Mouse (Mus musculus) heart, embryonic 15.5 days (tissue): ENCODE results near the gene Gm17535. TPM values are rescaled to one million over a fixed set of nuclear protein-coding genes. Genes with fewer than 3 reads are reported as not detected.
A peak's percentile ranks its signal among the peaks of the same experiment; 100 is the strongest.
"Not testable (repeated sequence)": the region's sequence is repeated elsewhere in the genome, so short reads cannot be mapped to it uniquely, and the experiment has no call there.

Experiments
- ATAC-seq: fragments of 200-750 bp; cut with Nextera tagmentation; replicated peaks from 2 replicates; pipeline ENCODE4 v1.8.0; 2017; ENCODE audit warnings: low read depth, moderate TSS enrichment; ENCODE audit not compliant: insufficient number of reproducible peaks, insufficient read depth, low FRiP score
- H3K27ac ChIP-seq: fragments of 300-500 bp; sonication (generic); 2 replicates; pipeline ENCODE4 v1.5.1; 2015; ENCODE audit warnings: mild to moderate bottlenecking, inconsistent platforms
- H3K27me3 ChIP-seq: fragments of 300-500 bp; sonication (generic); 2 replicates; pipeline ENCODE4 v1.6.1; 2015; ENCODE audit warnings: inconsistent platforms
- H3K36me3 ChIP-seq: fragments of 300-500 bp; sonication (generic); 2 replicates; pipeline ENCODE4 v1.6.1; 2015; ENCODE audit warnings: mild to moderate bottlenecking, inconsistent platforms
- H3K4me1 ChIP-seq: fragments of 300-500 bp; sonication (generic); replicated peaks from 2 replicates; pipeline ENCODE4 v1.6.1; 2015; ENCODE audit warnings: inconsistent platforms
- H3K4me2 ChIP-seq: fragments of 300-500 bp; sonication (generic); 2 replicates; pipeline ENCODE4 v1.6.1; 2015; ENCODE audit warnings: inconsistent platforms, mild to moderate bottlenecking, moderate library complexity
- H3K4me3 ChIP-seq: fragments of 300-500 bp; sonication (generic); 2 replicates; pipeline ENCODE4 v1.5.1; 2015; ENCODE audit warnings: mild to moderate bottlenecking, inconsistent platforms
- H3K9ac ChIP-seq: fragments of 300-500 bp; sonication (generic); 2 replicates; pipeline ENCODE4 v1.6.1; 2015; ENCODE audit warnings: mild to moderate bottlenecking, inconsistent platforms
- H3K9me3 ChIP-seq: fragments of 300-500 bp; sonication (generic); replicated peaks from 2 replicates; pipeline ENCODE4 v1.6.1; 2016; ENCODE audit warnings: inconsistent platforms
- WGBS: fragments of 180-500 bp; shearing (Covaris S2); methylation state at CpG from one replicate; pipeline ENCODE4 v1.1.7; 2015; ENCODE audit warnings: mixed read lengths; 5-methylcytosine and 5-hydroxymethylcytosine counted together
- polyA plus RNA-seq: library from polyadenylated mRNA; unstranded; fragments of >200 nt; fragmentation: Nextera tagmentation; extraction: Ambion mirVana; gene quantifications from 2 replicates; pipeline ENCODE4 v1.2.1, GENCODE M21; 2015

The Gm17535 gene
- polyA plus RNA-seq, 1 experiment from 2014 or later = not detected

DNA sequence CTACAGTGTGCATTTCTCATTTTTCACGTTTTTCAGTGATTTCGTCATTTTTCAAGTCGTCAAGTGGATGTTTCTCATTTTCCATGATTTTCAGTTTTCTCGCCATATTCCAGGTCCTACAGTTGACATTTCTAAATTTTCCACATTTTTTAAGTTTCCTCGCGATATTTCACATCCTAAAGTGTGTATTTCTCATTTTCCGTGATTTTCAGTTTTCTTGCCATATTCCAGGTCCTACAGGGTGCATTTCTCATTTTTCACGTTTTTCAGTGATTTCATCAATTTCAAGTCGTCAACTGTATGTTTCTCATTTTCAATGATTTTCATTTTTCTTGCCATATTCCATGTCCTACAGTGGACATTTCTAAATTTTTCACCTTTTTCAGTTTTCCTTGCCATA lies 19.0 kb upstream of the Gm17535 start, which contains the start of gene Gm10720:
TSS of gene Gm10720 (plus strand) at position 301 of the 400 bp plus-strand sequence.
- 58% methylated on average over 5 of the region's 9 CpGs for WGBS
- H3K9me3 ChIP-seq, H3K27me3 ChIP-seq, H3K36me3 ChIP-seq, H3K9ac ChIP-seq, H3K4me2 ChIP-seq, H3K4me3 ChIP-seq, H3K4me1 ChIP-seq, H3K27ac ChIP-seq, ATAC-seq: not testable (repeated sequence)

DNA sequence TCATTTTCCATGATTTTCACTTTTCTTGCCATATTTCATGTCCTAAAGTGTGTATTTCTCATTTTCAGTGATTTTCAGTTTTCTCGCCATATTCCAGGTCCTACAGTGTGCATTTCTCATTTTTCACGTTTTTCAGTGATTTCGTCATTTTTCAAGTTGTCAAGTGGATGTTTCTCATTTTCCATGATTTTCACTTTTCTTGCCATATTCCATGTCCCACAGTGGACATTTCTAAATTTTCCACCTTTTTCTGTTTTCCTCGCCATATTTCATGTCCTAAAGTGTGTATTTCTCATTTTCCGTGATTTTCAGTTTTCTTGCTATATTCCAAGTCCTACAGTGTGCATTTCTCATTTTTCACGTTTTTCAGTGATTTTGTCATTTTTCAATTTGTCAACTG lies 18.5 kb upstream of the Gm17535 start:
- H3K27me3 ChIP-seq, ATAC-seq, H3K4me1 ChIP-seq, H3K9me3 ChIP-seq, H3K4me2 ChIP-seq, H3K36me3 ChIP-seq, H3K27ac ChIP-seq, H3K9ac ChIP-seq, H3K4me3 ChIP-seq: not testable (repeated sequence)
- WGBS = 71% methylated on average over 6 of the region's 6 CpGs

DNA sequence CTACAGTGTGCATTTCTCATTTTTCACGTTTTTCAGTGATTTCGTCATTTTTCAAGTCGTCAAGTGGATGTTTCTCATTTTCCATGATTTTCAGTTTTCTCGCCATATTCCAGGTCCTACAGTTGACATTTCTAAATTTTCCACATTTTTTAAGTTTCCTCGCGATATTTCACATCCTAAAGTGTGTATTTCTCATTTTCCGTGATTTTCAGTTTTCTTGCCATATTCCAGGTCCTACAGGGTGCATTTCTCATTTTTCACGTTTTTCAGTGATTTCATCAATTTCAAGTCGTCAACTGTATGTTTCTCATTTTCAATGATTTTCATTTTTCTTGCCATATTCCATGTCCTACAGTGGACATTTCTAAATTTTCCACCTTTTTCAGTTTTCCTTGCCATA lies 17.3 kb upstream of the Gm17535 start, which contains the start of gene Gm10719:
TSS of gene Gm10719 (plus strand) at position 301 of the 400 bp plus-strand sequence.
- not testable (repeated sequence) for H3K36me3 ChIP-seq, H3K9me3 ChIP-seq, H3K27ac ChIP-seq, H3K4me1 ChIP-seq, H3K27me3 ChIP-seq, H3K4me2 ChIP-seq, H3K4me3 ChIP-seq, H3K9ac ChIP-seq, ATAC-seq
- WGBS = 47% methylated on average over 2 of the region's 9 CpGs

DNA sequence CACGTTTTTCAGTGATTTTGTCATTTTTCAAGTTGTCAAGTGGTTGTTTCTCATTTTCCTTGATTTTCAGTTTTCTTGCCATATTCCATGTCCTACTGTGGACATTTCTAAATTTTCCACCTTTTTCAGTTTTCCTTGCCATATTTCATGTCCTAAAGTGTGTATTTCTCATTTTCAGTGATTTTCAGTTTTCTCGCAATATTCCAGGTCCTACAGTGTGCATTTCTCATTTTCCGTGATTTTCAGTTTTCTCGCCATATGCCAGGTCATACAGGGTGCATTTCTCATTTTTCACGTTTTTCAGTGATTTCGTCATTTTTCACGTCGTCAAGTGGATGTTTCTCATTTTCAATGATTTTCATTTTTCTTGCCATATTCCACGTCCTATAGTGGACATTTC lies 15.5 kb upstream of the Gm17535 start:
- H3K4me2 ChIP-seq, H3K9me3 ChIP-seq, H3K27me3 ChIP-seq, H3K36me3 ChIP-seq, H3K4me1 ChIP-seq, ATAC-seq, H3K27ac ChIP-seq, H3K4me3 ChIP-seq, H3K9ac ChIP-seq: not testable (repeated sequence)
- WGBS = 57% methylated on average over 9 of the region's 9 CpGs

DNA sequence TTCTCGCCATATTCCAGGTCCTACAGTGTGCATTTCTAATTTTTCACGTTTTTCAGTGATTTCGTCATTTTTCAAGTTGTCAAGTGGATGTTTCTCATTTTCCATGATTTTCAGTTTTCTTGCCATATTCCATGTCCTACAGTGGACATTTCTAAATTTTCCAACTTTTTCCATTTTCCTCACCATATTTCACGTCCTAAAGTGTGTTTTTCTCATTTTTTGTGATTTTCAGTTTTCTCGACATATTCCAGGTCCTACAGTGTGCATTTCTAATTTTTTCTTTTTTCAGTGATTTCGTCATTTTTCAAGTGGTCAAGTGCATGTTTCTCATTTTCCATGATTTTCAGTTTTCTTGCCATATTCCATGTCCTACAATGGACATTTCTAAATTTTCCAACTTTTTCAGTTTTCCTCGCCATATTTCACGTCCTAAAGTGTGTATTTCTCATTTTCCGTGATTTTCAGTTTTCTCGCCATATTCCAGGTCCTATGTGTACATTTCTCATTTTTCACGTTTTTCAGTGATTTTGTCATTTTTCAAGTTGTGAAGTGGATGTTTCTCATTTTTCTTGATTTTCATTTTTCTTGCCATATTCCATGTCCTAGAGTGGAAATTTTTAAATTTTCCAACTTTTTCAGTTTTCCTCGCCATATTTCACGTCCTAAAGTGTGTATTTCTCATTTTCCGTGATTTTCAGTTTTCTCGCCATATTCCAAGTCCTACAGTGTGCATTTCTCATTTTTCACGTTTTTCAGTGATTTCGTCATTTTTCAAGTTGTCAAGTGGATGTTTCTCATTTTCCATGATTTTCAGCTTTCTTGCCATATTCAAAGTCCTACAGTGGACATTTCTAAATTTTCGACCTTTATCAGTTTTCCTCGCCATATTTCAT lies 14.3 kb upstream of the Gm17535 start:
- not testable (repeated sequence) for H3K27me3 ChIP-seq, H3K9ac ChIP-seq, H3K4me2 ChIP-seq, H3K4me3 ChIP-seq, H3K36me3 ChIP-seq, H3K4me1 ChIP-seq, H3K9me3 ChIP-seq, H3K27ac ChIP-seq
- WGBS = 69% methylated on average over 17 of the region's 19 CpGs
- ATAC-seq = peak; percentile 54

DNA sequence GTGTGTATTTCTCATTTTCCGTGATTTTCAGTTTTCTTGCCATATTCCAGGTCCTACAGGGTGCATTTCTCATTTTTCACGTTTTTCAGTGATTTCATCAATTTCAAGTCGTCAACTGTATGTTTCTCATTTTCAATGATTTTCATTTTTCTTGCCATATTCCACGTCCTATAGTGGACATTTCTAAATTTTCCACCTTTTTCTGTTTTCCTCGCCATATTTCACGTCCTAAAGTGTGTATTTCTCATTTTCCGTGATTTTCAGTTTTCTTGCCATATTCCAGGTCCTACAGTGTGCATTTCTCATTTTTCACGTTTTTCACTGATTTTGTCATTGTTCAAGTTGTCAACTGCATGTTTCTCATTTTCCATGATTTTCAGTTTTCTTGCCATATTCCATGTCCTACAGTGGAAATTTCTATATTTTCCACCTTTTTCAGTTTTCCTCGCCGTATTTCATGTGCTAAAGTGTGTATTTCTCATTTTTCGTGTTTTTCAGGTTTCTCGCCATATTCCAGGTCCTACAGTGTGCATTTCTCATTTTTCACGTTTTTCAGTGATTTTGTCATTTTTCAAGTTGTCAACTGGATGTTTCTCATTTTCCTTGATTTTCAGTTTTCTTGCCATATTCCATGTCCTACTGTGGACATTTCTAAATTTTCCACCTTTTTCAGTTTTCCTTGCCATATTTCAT lies 11.9 kb upstream of the Gm17535 start:
- H3K4me1 ChIP-seq, H3K27me3 ChIP-seq, H3K4me3 ChIP-seq, H3K9ac ChIP-seq, ATAC-seq, H3K36me3 ChIP-seq, H3K27ac ChIP-seq, H3K4me2 ChIP-seq, H3K9me3 ChIP-seq: not testable (repeated sequence)
- WGBS = 72% methylated on average over 12 of the region's 13 CpGs

DNA sequence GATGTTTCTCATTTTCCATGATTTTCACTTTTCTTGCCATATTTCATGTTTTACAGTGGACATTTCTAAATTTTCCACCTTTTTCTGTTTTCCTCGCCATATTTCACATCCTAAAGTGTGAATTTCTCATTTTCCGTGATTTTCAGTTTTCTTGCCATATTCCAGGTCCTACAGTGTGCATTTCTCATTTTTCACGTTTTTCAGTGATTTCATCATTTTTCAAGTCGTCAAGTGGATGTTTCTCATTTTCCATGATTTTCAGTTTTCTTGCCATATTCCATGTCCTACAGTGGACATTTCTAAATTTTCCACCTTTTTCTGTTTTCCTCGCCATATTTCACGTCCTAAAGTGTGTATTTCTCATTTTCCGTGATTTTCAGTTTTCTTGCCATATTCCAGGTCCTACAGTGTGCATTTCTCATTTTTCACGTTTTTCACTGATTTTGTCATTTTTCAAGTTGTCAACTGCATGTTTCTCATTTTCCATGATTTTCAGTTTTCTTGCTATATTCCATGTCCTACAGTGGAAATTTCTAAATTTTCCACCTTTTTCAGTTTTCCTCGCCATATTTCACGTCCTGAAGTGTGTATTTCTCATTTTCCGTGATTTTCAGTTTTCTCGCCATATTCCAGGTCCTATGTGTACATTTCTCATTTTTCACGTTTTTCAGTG lies 11.0 kb upstream of the Gm17535 start, which contains the start of gene Gm10718:
TSS of gene Gm10718 (plus strand) at position 236 of the 673 bp plus-strand sequence.
- H3K4me1 ChIP-seq, H3K27ac ChIP-seq, ATAC-seq, H3K27me3 ChIP-seq, H3K4me3 ChIP-seq, H3K9me3 ChIP-seq, H3K36me3 ChIP-seq, H3K4me2 ChIP-seq, H3K9ac ChIP-seq: not testable (repeated sequence)
- WGBS = 69% methylated on average over 12 of the region's 13 CpGs

DNA sequence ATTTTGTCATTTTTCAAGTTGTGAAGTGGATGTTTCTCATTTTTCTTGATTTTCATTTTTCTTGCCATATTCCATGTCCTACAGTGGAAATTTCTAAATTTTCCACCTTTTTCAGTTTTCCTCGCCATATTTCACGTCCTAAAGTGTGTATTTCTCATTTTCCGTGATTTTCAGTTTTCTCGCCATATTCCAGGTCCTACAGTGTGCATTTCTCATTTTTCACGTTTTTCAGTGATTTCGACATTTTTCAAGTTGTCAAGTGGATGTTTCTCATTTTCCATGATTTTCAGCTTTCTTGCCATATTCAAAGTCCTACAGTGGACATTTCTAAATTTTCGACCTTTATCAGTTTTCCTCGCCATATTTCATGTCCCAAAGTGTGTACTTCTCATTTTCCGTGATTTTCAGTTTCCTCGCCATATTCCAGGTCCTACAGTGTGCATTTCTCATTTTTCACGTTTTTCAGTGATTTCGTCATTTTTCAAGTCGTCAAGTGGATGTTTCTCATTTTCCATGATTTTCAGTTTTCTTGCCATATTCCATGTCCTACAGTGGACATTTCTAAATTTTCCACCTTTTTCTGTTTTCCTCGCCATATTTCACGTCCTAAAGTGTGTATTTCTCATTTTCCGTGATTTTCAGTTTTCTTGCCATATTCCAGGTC lies 10.3 kb upstream of the Gm17535 start:
- H3K4me1 ChIP-seq, H3K4me2 ChIP-seq, H3K36me3 ChIP-seq, H3K27me3 ChIP-seq, ATAC-seq, H3K4me3 ChIP-seq, H3K27ac ChIP-seq, H3K9me3 ChIP-seq, H3K9ac ChIP-seq: not testable (repeated sequence)
- WGBS = 72% methylated on average over 16 of the region's 16 CpGs

DNA sequence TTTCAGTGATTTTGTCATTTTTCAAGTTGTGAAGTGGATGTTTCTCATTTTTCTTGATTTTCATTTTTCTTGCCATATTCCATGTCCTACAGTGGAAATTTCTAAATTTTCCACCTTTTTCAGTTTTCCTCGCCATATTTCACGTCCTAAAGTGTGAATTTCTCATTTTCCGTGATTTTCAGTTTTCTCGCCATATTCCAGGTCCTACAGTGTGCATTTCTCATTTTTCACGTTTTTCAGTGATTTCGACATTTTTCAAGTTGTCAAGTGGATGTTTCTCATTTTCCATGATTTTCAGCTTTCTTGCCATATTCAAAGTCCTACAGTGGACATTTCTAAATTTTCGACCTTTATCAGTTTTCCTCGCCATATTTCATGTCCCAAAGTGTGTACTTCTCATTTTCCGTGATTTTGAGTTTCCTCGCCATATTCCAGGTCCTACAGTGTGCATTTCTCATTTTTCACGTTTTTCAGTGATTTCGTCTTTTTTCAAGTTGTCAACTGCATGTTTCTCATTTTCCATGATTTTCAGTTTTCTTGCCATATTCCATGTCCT lies 9.4 kb upstream of the Gm17535 start, which contains the start of gene Gm10717:
TSS of gene Gm10717 (plus strand) at position 506 of the 556 bp plus-strand sequence.
- 67% methylated on average over 12 of the region's 12 CpGs for WGBS
- H3K36me3 ChIP-seq, H3K9ac ChIP-seq, ATAC-seq, H3K27ac ChIP-seq, H3K4me1 ChIP-seq, H3K4me3 ChIP-seq, H3K9me3 ChIP-seq, H3K4me2 ChIP-seq, H3K27me3 ChIP-seq: not testable (repeated sequence)

DNA sequence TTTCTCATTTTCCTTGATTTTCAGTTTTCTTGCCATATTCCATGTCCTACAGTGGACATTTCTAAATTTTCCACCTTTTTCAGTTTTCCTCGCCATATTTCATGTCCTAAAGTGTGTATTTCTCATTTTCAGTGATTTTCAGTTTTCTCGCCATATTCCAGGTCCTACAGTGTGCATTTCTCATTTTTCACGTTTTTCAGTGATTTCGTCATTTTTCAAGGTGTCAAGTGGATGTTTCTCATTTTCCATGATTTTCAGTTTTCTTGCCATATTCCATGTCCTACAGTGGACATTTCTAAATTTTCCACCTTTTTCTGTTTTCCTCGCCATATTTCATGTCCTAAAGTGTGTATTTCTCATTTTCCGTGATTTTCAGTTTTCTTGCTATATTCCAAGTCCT lies 8.7 kb upstream of the Gm17535 start:
- not testable (repeated sequence) for H3K27me3 ChIP-seq, H3K36me3 ChIP-seq, H3K27ac ChIP-seq, H3K4me2 ChIP-seq, H3K9ac ChIP-seq, H3K4me3 ChIP-seq, H3K9me3 ChIP-seq, ATAC-seq, H3K4me1 ChIP-seq
- WGBS = 64% methylated on average over 6 of the region's 6 CpGs

DNA sequence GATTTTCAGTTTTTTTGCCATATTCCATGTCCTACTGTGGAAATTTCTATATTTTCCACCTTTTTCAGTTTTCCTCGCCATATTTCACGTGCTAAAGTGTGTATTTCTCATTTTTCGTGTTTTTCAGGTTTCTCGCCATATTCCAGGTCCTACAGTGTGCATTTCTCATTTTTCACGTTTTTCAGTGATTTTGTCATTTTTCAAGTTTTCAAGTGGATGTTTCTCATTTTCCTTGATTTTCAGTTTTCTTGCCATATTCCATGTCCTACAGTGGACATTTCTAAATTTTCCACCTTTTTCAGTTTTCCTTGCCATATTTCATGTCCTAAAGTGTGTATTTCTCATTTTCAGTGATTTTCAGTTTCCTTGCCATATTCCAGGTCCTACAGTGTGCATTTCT lies 8.3 kb upstream of the Gm17535 start:
- H3K9me3 ChIP-seq, H3K36me3 ChIP-seq, H3K4me1 ChIP-seq, H3K27ac ChIP-seq, H3K4me3 ChIP-seq, H3K9ac ChIP-seq, H3K4me2 ChIP-seq, ATAC-seq, H3K27me3 ChIP-seq: not testable (repeated sequence)
- 69% methylated on average over 5 of the region's 5 CpGs for WGBS
